Mouse (Mus musculus) G1E (cell line): ENCODE results near the gene Snapc3.

Experiments
- CTCF ChIP-seq: IDR thresholded peaks from 2 replicates; pipeline ENCODE4 v1.5.1; 2012; ENCODE audit warnings: low read depth, low read length, inconsistent platforms, mixed read lengths
- GATA1 ChIP-seq: IDR thresholded peaks from 2 replicates; pipeline ENCODE4 v1.6.1; 2012; ENCODE audit warnings: borderline replicate concordance, low read length, inconsistent platforms, mixed read lengths
- GATA2 ChIP-seq: IDR thresholded peaks from 2 replicates; pipeline ENCODE4 v1.6.1; 2012; ENCODE audit warnings: low read depth, low read length, inconsistent platforms, borderline replicate concordance
- POLR2AphosphoS5 ChIP-seq: IDR thresholded peaks from 2 replicates; pipeline ENCODE4 v1.6.1; 2012; ENCODE audit warnings: low read depth, low read length, inconsistent platforms; ENCODE audit not compliant: insufficient replicate concordance
- TAL1 ChIP-seq: conservative IDR thresholded peaks from 2 replicates; pipeline ENCODE4 v1.6.1; 2012; ENCODE audit warnings: low read depth, low read length, inconsistent platforms, mixed read lengths

DNA sequence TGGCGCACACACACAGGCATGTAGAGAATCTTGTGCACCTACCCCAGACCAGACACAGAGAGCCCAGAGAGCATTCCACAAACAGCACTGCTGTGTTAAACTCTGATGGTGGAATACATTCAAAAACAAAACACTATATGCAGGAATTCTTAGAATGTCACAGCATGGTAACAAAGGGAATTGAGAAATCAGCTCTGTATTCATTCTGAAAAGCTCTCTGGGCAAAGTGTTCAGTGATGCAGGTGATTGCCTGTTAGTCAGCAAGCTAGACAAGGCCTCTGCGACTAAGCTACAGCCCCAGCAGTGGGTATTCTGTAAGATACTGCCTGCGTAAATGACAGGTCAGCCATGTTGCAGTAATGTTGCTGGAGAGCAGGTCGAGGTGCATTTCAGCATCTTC, 33.3 kb downstream of the Snapc3 start:
- TF ChIP-seq CTCF, result no peak
- TF ChIP-seq TAL1, result no peak
- no peak for TF ChIP-seq GATA1
- 0 out of 2 replicates have a peak, but pooled peaks have one; percentile 34 for TF ChIP-seq POLR2AphosphoS5
- TF ChIP-seq GATA2, result no peak
